Mouse (Mus musculus): Measurements from ENCODE around the gene Dcaf1.

- no peak for TF ChIP-seq CTCF (IDR thresholded peaks at IDR 0.05; ENCODE audit: borderline replicate concordance, insufficient read depth, low read length)
- TF ChIP-seq POLR2A (IDR thresholded peaks at IDR 0.05; ENCODE audit: low read depth, low read length), result no peak
These were observed 52.5 kb downstream of the Dcaf1 start for GRCm38 (mm10) chr9:106874216-106874615.
